Comparison of ENCODE assay signal across 7 mouse cellular contexts in the genomic region with DNA sequence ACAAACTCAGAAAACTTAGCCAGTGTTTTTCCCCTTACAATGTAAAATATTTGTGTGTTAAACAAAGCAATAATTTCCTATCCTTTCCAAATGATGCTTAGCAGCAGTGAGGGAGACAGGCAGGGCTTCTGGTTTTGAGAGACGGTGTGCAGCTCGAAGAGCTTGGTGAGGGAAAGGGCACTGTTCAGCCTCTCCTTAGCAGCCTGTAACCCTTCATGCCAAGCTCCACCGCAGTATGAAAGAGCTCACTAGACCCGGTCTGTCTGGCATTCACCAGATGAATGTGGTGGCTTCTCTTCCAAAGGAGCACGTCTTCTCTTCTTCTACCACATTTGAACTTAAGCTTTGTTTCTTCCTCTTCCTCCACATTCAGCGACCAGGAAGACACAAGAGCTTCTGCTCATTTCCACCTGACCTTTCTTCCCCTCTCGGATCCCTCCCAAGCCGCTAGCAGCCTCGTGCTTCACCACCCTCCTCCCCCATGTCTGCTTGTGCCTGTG.
DNase-seq lines count a peak whose midpoint lies in the region; ATAC-seq and TF ChIP-seq lines count a peak whose summit lies in the region.

No protein-coding gene starts in this region.

- H3K27ac ChIP-seq in heart, embryonic 16.5 days (ENCODE audit: low read length), result peak overlapping the region; percentile 45
- H3K27ac ChIP-seq in midbrain, embryonic 14.5 days (replicated peaks; ENCODE audit: low read depth, low read length), result 0 out of 2 replicates have a peak overlapping the region, but pooled peaks have one; percentile 14
- H3K27ac ChIP-seq in midbrain, embryonic 13.5 days, result no peak overlapping the region
- H3K27ac ChIP-seq in hindbrain, postnatal 0 days, result peak overlapping the region; percentile 67

- no peak for TF ChIP-seq CTCF in hindbrain, postnatal 0 days (IDR thresholded peaks at IDR 0.05; ENCODE audit: low read depth)

- H3K4me1 ChIP-seq in heart, embryonic 16.5 days (ENCODE audit: control insufficient read depth, insufficient read depth, low read length), result peaks cover 36% of the 10 kb centered on the region
- peaks cover 10% of the 10 kb centered on the region for H3K4me1 ChIP-seq in midbrain, embryonic 14.5 days (ENCODE audit: control insufficient read depth, insufficient read depth, low read length)
- peaks cover 22% of the 10 kb centered on the region for H3K4me1 ChIP-seq in midbrain, embryonic 13.5 days (replicated peaks)
- H3K4me1 ChIP-seq in hindbrain, postnatal 0 days (ENCODE audit: insufficient read depth, low read length), result peaks cover 12% of the 10 kb centered on the region; the same call in 1 of the 2 replicates

- H3K9me3 ChIP-seq in heart, embryonic 16.5 days (replicated peaks; ENCODE audit: control insufficient read depth, low read length), result no peaks in the 10 kb centered on the region
- no peaks in the 10 kb centered on the region for H3K9me3 ChIP-seq in midbrain, embryonic 14.5 days (ENCODE audit: control insufficient read depth, low read length)
- H3K9me3 ChIP-seq in midbrain, embryonic 13.5 days, result no peaks in the 10 kb centered on the region
- no peaks in the 10 kb centered on the region for H3K9me3 ChIP-seq in hindbrain, postnatal 0 days (ENCODE audit: low read length)

- ATAC-seq in heart, embryonic 16.5 days (replicated peaks; ENCODE audit: extremely low read depth, insufficient read depth, low FRiP score), result no peak
- ATAC-seq in midbrain, embryonic 14.5 days (ENCODE audit: low FRiP score, low TSS enrichment), result no peak
- no peak for ATAC-seq in midbrain, embryonic 13.5 days
- no peak for ATAC-seq in hindbrain, postnatal 0 days
- ATAC-seq in inflammation-experienced regulatory T-cells, adult 6 months, result no peak

- H3K36me3 ChIP-seq in heart, embryonic 16.5 days (ENCODE audit: control insufficient read depth, insufficient read depth), result 0 out of 2 replicates have a peak, but pooled peaks cover 2% of the 10 kb centered on the region
- H3K36me3 ChIP-seq in midbrain, embryonic 14.5 days (ENCODE audit: control insufficient read depth, insufficient read depth, low read length), result peaks cover 3% of the 10 kb centered on the region; the same call in 1 of the 2 replicates
- H3K36me3 ChIP-seq in midbrain, embryonic 13.5 days, result no peaks in the 10 kb centered on the region
- no peaks in the 10 kb centered on the region for H3K36me3 ChIP-seq in hindbrain, postnatal 0 days (ENCODE audit: insufficient read depth, low read length)
- no peaks in the 10 kb centered on the region; the same call in 1 of the 2 replicates for H3K36me3 ChIP-seq in splenic B cell, adult 2 months (ENCODE audit: control insufficient read depth, insufficient read depth, low read length, poor library complexity, severe bottlenecking)

- H3K27me3 ChIP-seq in heart, embryonic 16.5 days (ENCODE audit: control insufficient read depth, insufficient read depth, low read length), result no peaks in the 10 kb centered on the region
- H3K27me3 ChIP-seq in midbrain, embryonic 14.5 days (ENCODE audit: control insufficient read depth, insufficient read depth, low read length), result no peaks in the 10 kb centered on the region
- H3K27me3 ChIP-seq in midbrain, embryonic 13.5 days, result 0 out of 2 replicates have a peak, but pooled peaks cover 6% of the 10 kb centered on the region
- H3K27me3 ChIP-seq in hindbrain, postnatal 0 days (ENCODE audit: insufficient read depth, low read length), result no peaks in the 10 kb centered on the region
- no peaks in the 10 kb centered on the region for H3K27me3 ChIP-seq in splenic B cell, adult 2 months (ENCODE audit: control insufficient read depth, insufficient read depth, low read length, poor library complexity, severe bottlenecking)

- H3K9ac ChIP-seq in heart, embryonic 16.5 days (ENCODE audit: low read length), result no peak overlapping the region
- no peak overlapping the region for H3K9ac ChIP-seq in midbrain, embryonic 14.5 days (replicated peaks; ENCODE audit: low read length)
- no peak overlapping the region for H3K9ac ChIP-seq in midbrain, embryonic 13.5 days (replicated peaks)
- H3K9ac ChIP-seq in hindbrain, postnatal 0 days (replicated peaks; ENCODE audit: low read length), result no peak overlapping the region

- WGBS in heart, embryonic 16.5 days, result 69% methylated on average over 9 of the region's 9 CpGs
- 83% methylated on average over 9 of the region's 9 CpGs for WGBS in midbrain, embryonic 14.5 days
- WGBS in midbrain, embryonic 13.5 days, result 89% methylated on average over 9 of the region's 9 CpGs
- WGBS in hindbrain, postnatal 0 days, result 68% methylated on average over 9 of the region's 9 CpGs

- intact Hi-C loops in heart, postnatal 14 days (cut with DNase I), result loop anchor here (5.0 kb wide), 3 partner anchors 37 to 252 kb away; no protein-coding TSS in a partner anchor

- DNase-seq in heart, postnatal 14 days, result no peak
- DNase-seq in midbrain, embryonic 14.5 days, result no peak
- DNase-seq in hindbrain, postnatal 0 days (ENCODE audit: low spot score), result no peak
- DNase-seq in splenic B cell, adult 2 months (ENCODE audit: low read depth, low spot score), result peak; percentile 20

- H3K4me2 ChIP-seq in heart, embryonic 16.5 days (ENCODE audit: low read depth, low read length), result no peak overlapping the region
- no peak overlapping the region for H3K4me2 ChIP-seq in midbrain, embryonic 14.5 days (ENCODE audit: low read length)
- H3K4me2 ChIP-seq in midbrain, embryonic 13.5 days (replicated peaks), result no peak overlapping the region
- H3K4me2 ChIP-seq in hindbrain, postnatal 0 days (ENCODE audit: low read depth, low read length), result no peak overlapping the region

- H3K4me3 ChIP-seq in heart, embryonic 16.5 days (ENCODE audit: low read length), result no peak overlapping the region
- no peak overlapping the region for H3K4me3 ChIP-seq in midbrain, embryonic 14.5 days (replicated peaks; ENCODE audit: low read depth, low read length)
- H3K4me3 ChIP-seq in midbrain, embryonic 13.5 days (replicated peaks), result no peak overlapping the region
- H3K4me3 ChIP-seq in hindbrain, postnatal 0 days (ENCODE audit: low read length), result no peak overlapping the region
